Mouse (Mus musculus) neural tube, embryonic 12.5 days (tissue): ENCODE data around the gene H2afv. TPM values are rescaled to one million over a fixed set of nuclear protein-coding genes. Genes with fewer than 3 reads are reported as not detected.
"Not testable (repeated sequence)": the region's sequence is repeated elsewhere in the genome, so short reads cannot be mapped to it uniquely, and the experiment has no call there.

Experiments
- ATAC-seq: fragments of 200-750 bp; cut with Nextera tagmentation; 2 replicates; pipeline ENCODE4 v1.8.0; 2017; ENCODE audit warnings: low read depth, mild to moderate bottlenecking, moderate TSS enrichment, moderate library complexity; ENCODE audit not compliant: low FRiP score
- H3K27ac ChIP-seq: fragments of 300-500 bp; sonication (generic); 2 replicates; pipeline ENCODE4 v1.5.1; 2016
- H3K27me3 ChIP-seq: fragments of 300-500 bp; sonication (generic); replicated peaks from 2 replicates; pipeline ENCODE4 v1.6.1; 2016; ENCODE audit warnings: mild to moderate bottlenecking
- H3K36me3 ChIP-seq: fragments of 300-500 bp; sonication (generic); 2 replicates; pipeline ENCODE4 v1.6.1; 2016; ENCODE audit warnings: mild to moderate bottlenecking
- H3K4me1 ChIP-seq: fragments of 300-500 bp; sonication (generic); 2 replicates; pipeline ENCODE4 v1.6.1; 2016
- H3K4me2 ChIP-seq: fragments of 300-500 bp; sonication (generic); replicated peaks from 2 replicates; pipeline ENCODE4 v1.6.1; 2016; ENCODE audit warnings: mild to moderate bottlenecking
- H3K4me3 ChIP-seq: fragments of 300-500 bp; sonication (generic); 2 replicates; pipeline ENCODE4 v1.5.1; 2016
- H3K9ac ChIP-seq: fragments of 300-500 bp; sonication (generic); 2 replicates; pipeline ENCODE4 v1.6.1; 2016; ENCODE audit warnings: mild to moderate bottlenecking
- H3K9me3 ChIP-seq: fragments of 300-500 bp; sonication (generic); 2 replicates; pipeline ENCODE4 v1.6.1; 2016; ENCODE audit warnings: mild to moderate bottlenecking
- WGBS: fragments of 180-500 bp; shearing (Covaris S2); methylation state at CpG from one replicate; pipeline ENCODE4 v1.1.7; 2016; 5-methylcytosine and 5-hydroxymethylcytosine counted together
- polyA plus RNA-seq: library from polyadenylated mRNA; unstranded; fragments of >200 nt; fragmentation: Nextera tagmentation; extraction: Ambion mirVana; gene quantifications from 2 replicates; pipeline ENCODE4 v1.2.1, GENCODE M21; 2016

H2afv gene
- polyA plus RNA-seq, 1 experiment from 2014 or later, result 580 TPM

DNA sequence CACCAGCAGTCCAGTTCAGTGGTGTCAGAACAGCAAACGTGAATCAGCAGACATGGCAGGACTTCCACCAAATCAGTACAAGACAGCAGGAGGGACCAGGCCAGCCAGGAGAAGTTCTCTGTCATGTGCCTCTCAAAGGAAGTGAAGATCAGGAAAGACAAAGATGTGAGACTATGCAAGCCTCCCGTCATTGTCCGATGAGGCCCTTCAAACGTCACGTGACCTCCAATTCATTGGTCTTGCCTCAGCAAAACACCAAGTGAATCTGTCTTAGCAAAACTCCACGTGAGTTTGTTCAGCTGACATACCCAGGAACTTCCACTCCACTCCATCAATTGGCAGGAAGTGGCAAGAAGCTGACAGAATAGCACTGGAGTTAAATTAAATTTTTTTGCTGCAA lies 11.8 kb upstream of the H2afv start:
- Histone ChIP-seq H3K36me3 (no peaks in the 10 kb centered on the region), H3K4me2 (no peak overlapping the region), H3K4me3 (no peak overlapping the region), H3K9me3 (no peaks in the 10 kb centered on the region), H3K9ac (no peak overlapping the region), H3K27me3 (no peaks in the 10 kb centered on the region), H3K4me1 (no peaks in the 10 kb centered on the region), H3K27ac (no peak overlapping the region)
- WGBS, result 81% methylated on average over 6 of the region's 6 CpGs
- no peak for ATAC-seq

DNA sequence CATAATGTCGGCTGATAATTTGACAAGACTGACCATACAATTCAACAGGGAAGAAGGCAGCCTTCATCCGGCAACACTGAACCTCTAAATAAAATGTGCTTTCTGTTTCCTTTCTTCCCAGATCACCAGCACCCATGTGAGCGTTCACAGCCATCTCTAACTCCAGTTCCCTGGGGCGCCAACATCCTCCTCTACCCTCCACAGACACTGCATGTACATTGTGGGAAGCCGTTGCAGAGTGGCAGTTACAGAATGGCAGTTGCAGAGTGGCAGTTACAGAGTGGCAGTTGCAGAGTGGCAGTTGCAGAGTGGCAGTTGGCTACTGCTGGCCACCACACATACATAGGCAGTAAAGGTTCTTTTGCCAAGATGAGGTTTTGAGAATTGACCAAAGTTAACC lies 3.9 kb upstream of the H2afv start:
- ATAC-seq, result not testable (repeated sequence)

DNA sequence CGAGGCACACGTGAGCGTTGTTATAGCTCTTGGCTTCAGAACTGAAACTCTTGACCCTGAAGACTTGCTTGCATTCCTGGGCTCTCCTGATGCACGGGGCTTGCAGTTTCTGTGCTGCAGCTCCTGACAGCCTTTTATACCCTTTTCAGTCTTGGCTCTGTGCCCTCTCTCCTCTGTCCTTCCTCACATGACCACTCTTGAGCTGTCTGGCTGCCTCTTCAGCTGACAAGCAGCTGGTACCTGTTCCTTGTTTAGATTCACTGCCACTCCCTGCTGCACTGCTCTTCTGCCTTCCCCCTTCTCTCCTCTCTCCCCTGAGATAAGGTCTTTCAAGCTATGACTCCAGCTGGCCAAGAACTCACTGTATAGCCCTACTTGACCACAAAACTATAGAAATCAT lies 3.2 kb upstream of the H2afv start:
- no peak for ATAC-seq
- Histone ChIP-seq H3K27ac (no peak overlapping the region), H3K9ac (no peak overlapping the region), H3K4me3 (no peak overlapping the region), H3K4me2 (no peak overlapping the region), H3K27me3 (no peaks in the 10 kb centered on the region), H3K4me1 (peaks cover 7% of the 10 kb centered on the region), H3K36me3 (no peaks in the 10 kb centered on the region), H3K9me3 (no peaks in the 10 kb centered on the region)
- 93% methylated on average over 4 of the region's 4 CpGs for WGBS

More for the DNA sequence above, 3.9 kb upstream of the H2afv start:
- not testable (repeated sequence) for H3K4me2 ChIP-seq, H3K4me3 ChIP-seq, H3K27ac ChIP-seq, H3K4me1 ChIP-seq, H3K9me3 ChIP-seq, H3K27me3 ChIP-seq, H3K36me3 ChIP-seq, H3K9ac ChIP-seq
- 96% methylated on average over 5 of the region's 5 CpGs for WGBS

DNA sequence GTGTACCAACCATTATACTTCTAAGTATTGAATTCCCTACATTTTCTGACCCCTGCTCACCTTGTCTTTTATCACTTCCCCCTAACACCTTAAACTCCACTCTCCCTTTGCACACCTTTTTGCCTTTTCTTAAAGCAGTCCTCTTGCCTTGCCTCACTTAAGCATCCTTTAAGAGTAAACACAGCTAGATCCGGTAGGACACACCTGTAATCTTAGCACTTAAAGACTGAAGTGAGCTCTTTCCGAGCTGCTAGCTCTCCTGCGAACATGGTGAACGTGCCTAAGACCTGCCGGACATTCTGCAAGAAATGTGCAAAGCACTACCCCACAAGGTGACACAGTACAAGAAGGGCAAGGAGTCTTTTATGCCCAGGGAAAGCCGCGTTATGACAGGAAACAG lies 1.7 kb upstream of the H2afv start:
- H3K4me1 ChIP-seq, result peaks cover 7% of the 10 kb centered on the region
- no peak overlapping the region for H3K4me2 ChIP-seq
- no peak for ATAC-seq
- no peak overlapping the region for H3K27ac ChIP-seq
- no peaks in the 10 kb centered on the region for H3K9me3 ChIP-seq
- no peaks in the 10 kb centered on the region for H3K27me3 ChIP-seq
- WGBS, result 93% methylated on average over 7 of the region's 7 CpGs
- H3K4me3 ChIP-seq, result no peak overlapping the region
- 0 out of 2 replicates have a peak, but pooled peaks cover 3% of the 10 kb centered on the region for H3K36me3 ChIP-seq
- H3K9ac ChIP-seq, result no peak overlapping the region

DNA sequence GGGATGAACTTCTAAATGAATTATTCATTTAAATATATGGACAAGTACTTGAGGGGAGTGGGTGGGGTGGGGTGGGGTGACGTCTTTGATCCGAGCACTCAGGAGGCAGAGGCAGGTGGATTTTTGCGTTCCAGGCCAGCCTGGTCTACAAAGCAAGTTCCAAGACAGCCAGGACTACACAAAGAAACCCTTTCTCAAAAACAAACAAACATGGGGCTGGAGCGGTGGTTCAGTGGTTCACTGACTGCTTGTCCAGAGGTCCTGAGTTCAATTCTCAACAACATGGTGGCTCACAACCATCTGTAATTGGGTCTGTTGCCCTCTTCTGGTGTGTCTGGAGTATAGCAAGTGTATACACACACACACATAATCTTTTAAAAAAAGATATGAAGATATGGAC lies 1.2 kb upstream of the H2afv start:
- Histone ChIP-seq H3K9ac (no peak overlapping the region), H3K4me3 (no peak overlapping the region), H3K4me2 (no peak overlapping the region), H3K9me3 (no peaks in the 10 kb centered on the region), H3K27me3 (no peaks in the 10 kb centered on the region), H3K36me3 (0 out of 2 replicates have a peak, but pooled peaks cover 3% of the 10 kb centered on the region), H3K4me1 (peaks cover 7% of the 10 kb centered on the region), H3K27ac (no peak overlapping the region)
- 80% methylated on average over 4 of the region's 4 CpGs for WGBS
- ATAC-seq, result no peak

DNA sequence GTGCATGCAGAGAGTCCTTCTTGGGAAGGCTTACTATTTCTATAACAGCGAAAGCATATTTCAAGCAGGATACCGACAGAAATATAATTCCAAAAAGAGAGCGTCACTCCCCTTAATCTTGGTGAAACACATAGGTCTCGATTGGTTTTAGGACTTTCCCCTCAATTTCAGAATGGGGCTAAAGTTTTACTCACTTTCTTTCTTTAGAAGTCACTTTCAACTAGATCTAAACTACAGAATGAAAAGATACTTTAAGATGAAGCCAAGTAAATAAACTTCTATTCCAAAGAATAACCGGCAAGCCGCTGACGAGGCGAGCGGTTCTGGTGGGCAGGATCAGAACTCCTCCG lies 541 bp downstream of the H2afv start:
- 0 out of 2 replicates have a peak, but pooled peaks cover 3% of the 10 kb centered on the region for H3K36me3 ChIP-seq
- peak overlapping the region; percentile 61 for H3K4me2 ChIP-seq
- H3K27me3 ChIP-seq, result no peaks in the 10 kb centered on the region
- whole genome bisulfite sequencing, result 1% methylated on average over 10 of the region's 10 CpGs
- H3K27ac ChIP-seq, result peak overlapping the region; percentile 90
- H3K4me1 ChIP-seq, result peaks cover 7% of the 10 kb centered on the region
- peak overlapping the region; percentile 74 for H3K4me3 ChIP-seq
- ATAC-seq, result no peak
- peak overlapping the region; percentile 83 for H3K9ac ChIP-seq
- H3K9me3 ChIP-seq, result no peaks in the 10 kb centered on the region

DNA sequence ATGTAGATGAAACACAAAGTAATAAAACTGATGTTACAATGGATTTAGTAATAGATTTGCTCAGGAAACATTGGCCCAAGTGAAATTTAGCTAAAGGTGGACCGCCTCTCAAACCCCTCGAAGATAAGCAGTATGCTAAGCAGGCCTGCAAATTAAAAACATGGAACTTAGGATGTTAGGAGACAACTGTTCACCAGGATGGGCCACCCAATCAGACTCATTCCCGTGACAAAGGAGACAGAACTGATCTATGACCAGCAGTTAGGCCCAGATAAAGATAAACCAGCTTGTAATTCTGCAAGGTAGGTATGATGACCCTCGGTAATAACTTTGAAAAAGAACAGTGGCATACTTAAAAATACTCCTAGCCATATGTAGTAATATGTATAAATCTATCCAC lies 1.1 kb downstream of the H2afv start:
- Histone ChIP-seq H3K27ac (no peak overlapping the region), H3K27me3 (no peaks in the 10 kb centered on the region), H3K9ac (peak overlapping the region; percentile 83), H3K4me2 (peak overlapping the region; percentile 61), H3K36me3 (peaks cover 8% of the 10 kb centered on the region; the same call in 1 of the 2 replicates), H3K4me1 (peaks cover 7% of the 10 kb centered on the region), H3K9me3 (no peaks in the 10 kb centered on the region), H3K4me3 (peak overlapping the region; percentile 74)
- WGBS, result 56% methylated on average over 4 of the region's 4 CpGs
- ATAC-seq, result no peak

DNA sequence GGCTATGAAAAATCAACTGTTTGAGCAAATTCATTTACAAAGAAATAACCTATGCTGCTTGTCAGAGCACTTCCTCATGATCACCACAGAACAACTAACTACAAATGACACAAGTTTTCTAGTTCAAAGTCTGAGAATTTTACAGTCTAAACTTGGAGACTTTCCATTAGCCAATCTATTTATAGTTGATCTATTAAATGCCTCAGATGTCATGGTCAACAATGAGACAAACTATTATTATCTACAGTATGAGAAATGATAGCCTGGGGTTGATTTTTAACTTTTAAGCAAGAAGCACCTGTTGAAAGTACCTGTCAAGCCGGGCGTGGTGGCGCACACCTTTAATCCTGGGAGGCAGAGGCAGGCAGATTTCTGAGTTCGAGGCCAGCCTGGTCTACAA lies 1.7 kb downstream of the H2afv start:
- Histone ChIP-seq H3K4me2 (peak overlapping the region; percentile 61; the same call in 1 of the 2 replicates), H3K9me3 (no peaks in the 10 kb centered on the region), H3K27me3 (no peaks in the 10 kb centered on the region), H3K4me1 (peaks cover 7% of the 10 kb centered on the region), H3K27ac (no peak overlapping the region), H3K9ac (no peak overlapping the region), H3K4me3 (no peak overlapping the region), H3K36me3 (peaks cover 12% of the 10 kb centered on the region)
- 99% methylated on average over 4 of the region's 4 CpGs for WGBS
- ATAC-seq, result no peak

DNA sequence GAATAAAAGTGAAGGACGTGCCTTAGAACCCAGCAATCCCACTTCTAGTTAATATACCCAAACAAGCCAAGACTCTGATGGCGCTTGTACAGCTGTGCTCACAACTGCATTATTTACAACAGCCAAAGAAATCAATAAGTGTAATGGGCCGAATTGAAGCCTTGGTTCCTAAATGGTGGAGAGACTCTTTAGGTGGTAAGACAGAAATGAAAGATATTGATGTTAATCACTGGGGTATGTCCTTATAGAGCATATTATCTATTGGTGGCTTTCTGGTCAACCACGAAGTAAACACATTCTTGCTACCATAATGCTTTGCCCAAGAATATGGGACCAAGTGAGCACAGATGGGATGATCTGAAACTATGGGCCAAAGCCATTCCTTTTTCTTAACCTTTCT lies 4.1 kb downstream of the H2afv start:
- no peak overlapping the region for H3K27ac ChIP-seq
- peaks cover 32% of the 10 kb centered on the region for H3K36me3 ChIP-seq
- no peak overlapping the region for H3K9ac ChIP-seq
- H3K4me2 ChIP-seq, result no peak overlapping the region
- 92% methylated on average over 4 of the region's 4 CpGs for WGBS
- no peak overlapping the region for H3K4me3 ChIP-seq
- no peak for ATAC-seq
- no peaks in the 10 kb centered on the region for H3K9me3 ChIP-seq
- peaks cover 7% of the 10 kb centered on the region for H3K4me1 ChIP-seq
- no peaks in the 10 kb centered on the region for H3K27me3 ChIP-seq

DNA sequence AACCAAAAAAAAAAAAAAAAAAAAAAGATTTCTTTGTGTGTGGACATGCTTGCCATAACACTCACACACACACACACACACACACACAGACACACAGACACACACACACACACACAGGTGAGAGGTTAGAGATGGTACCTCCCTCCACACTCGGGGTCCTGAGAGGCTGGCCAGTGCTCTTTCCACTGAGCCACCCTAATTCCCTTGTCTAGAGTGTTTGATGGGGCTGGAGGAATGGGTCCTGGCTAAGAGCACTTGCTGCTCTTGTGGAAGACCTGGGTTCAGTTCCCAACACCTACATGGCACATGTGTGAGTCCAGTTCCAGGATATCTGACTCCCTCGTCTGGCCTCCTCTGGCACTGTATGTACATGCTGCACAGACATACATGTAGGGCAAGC lies 6.6 kb downstream of the H2afv start:
- no peaks in the 10 kb centered on the region for H3K9me3 ChIP-seq
- no peak overlapping the region for H3K9ac ChIP-seq
- peaks cover 57% of the 10 kb centered on the region for H3K36me3 ChIP-seq
- no peak overlapping the region for H3K4me2 ChIP-seq
- no peak for ATAC-seq
- no peak overlapping the region for H3K27ac ChIP-seq
- no peak overlapping the region for H3K4me3 ChIP-seq
- H3K27me3 ChIP-seq, result no peaks in the 10 kb centered on the region
- H3K4me1 ChIP-seq, result no peaks in the 10 kb centered on the region
- WGBS, result 97% methylated on average over 2 of the region's 2 CpGs

DNA sequence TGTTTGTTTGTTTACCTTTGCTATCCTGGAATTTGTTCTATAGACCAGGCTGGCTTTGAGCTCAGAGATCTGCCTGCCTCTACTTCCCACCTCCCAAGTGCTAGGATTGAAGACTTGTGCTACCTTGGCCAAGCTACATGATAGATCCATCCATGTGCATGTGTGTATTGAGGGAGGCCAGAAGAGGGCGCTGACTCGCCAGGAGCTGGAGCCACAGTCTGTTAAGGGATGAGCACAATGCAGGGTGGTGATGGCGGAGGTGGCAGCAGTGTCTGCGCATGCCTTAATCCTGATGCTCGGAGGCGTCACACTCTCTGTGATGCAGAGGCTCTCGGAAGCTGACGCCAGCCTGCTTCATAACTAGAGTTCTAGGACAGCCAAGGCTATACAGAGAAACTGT lies 7.8 kb downstream of the H2afv start:
- Histone ChIP-seq H3K27ac (no peak overlapping the region), H3K4me2 (no peak overlapping the region), H3K36me3 (peaks cover 69% of the 10 kb centered on the region), H3K4me1 (no peaks in the 10 kb centered on the region), H3K9ac (no peak overlapping the region), H3K9me3 (no peaks in the 10 kb centered on the region), H3K27me3 (no peaks in the 10 kb centered on the region), H3K4me3 (no peak overlapping the region)
- WGBS, result 70% methylated on average over 8 of the region's 8 CpGs
- ATAC-seq, result 0 out of 2 replicates have a peak, but pooled peaks have one; percentile 56

DNA sequence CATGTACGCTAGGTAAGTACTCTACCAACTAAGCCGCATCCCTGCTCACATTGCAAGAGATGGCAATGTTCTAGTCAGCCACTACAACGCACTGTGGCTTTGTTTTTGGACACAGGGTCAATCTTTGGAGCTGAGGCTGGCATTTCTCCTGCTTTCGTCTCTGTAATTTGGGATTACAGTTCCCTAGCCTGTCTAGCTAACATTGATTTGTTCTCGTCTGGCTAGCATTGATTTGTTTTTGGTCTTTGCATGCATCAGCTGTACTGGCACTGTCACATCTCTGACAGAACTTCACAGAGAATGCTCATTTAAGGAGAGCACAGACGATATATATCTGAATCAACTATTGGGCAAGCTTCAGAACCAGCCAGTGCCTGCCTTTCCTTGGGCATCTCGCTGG lies 14.1 kb downstream of the H2afv start:
- Histone ChIP-seq H3K27ac (no peak overlapping the region), H3K27me3 (no peaks in the 10 kb centered on the region), H3K4me2 (no peak overlapping the region), H3K9ac (no peak overlapping the region), H3K4me3 (no peak overlapping the region), H3K9me3 (no peaks in the 10 kb centered on the region), H3K36me3 (peaks cover 91% of the 10 kb centered on the region), H3K4me1 (no peaks in the 10 kb centered on the region)
- WGBS, result 93% methylated on average over 7 of the region's 7 CpGs
- no peak for ATAC-seq

DNA sequence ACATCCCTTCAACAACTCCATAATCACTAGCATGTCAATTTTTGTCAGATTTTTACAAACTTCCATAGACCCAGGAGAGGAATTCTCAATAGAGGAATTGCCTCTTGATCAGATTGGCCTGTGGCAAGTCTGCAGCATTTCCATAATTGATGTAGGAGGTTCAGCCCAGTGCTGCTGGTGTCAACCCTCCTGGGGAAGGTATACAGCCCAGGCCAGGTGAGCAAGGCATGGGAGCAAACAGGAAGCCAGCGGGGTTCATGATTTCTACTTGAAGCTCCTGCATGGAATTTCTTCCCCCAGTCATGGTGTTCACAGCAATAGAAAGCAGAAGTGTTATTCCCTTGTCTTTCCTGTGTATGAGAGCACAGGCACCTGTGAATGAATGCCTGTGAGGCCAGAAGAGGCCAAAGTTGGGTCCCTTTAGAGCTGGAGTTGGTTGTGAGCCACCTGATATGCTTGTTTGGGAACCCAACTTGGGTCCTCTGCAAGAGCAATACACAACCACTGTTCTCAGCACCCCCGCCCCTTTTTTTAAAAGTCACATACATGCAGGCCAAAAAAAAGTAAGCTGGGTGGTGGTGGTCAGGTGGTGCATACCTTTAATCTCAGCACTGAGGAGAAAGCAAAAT lies 23.4 kb downstream of the H2afv start:
- Histone ChIP-seq H3K4me3 (no peak overlapping the region), H3K4me2 (no peak overlapping the region), H3K27me3 (no peaks in the 10 kb centered on the region), H3K9me3 (no peaks in the 10 kb centered on the region), H3K9ac (no peak overlapping the region), H3K27ac (no peak overlapping the region), H3K36me3 (peaks cover 56% of the 10 kb centered on the region), H3K4me1 (peaks cover 12% of the 10 kb centered on the region)
- no peak for ATAC-seq
- 77% methylated on average over 2 of the region's 2 CpGs for WGBS
